Comparison of ENCODE assay signal across 8 mouse cellular contexts in the genomic region with DNA sequence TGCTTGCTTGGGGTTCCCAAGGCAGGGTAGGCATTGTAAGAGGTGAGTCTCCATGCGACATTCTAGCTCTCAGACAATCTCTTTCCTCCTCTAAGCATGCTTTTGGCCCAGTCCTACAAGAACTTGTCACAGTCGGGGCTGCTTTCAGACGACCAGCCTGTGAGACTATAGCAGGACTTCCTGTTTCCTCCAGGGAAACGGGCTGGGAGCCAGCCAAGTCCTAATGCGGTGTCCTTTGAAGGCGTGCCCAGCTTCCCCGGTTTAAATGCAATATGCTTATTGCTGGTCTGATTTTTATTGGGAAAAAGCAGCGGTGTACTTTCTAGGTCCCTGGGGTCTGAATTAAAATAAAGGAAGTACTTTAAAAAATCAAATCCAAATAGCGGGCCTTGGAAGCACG.
A peak's percentile ranks its signal among the peaks of the same experiment; 100 is the strongest.
DNase-seq lines count a peak whose midpoint lies in the region; ATAC-seq and TF ChIP-seq lines count a peak whose summit lies in the region.

No protein-coding gene starts in this region.

- H3K4me2 ChIP-seq in midbrain, embryonic 14.5 days (ENCODE audit: low read length), result 0 out of 2 replicates have a peak overlapping the region, but pooled peaks have one; percentile 12
- no peak overlapping the region for H3K4me2 ChIP-seq in midbrain, embryonic 11.5 days
- H3K4me2 ChIP-seq in heart, embryonic 13.5 days, result 0 out of 2 replicates have a peak overlapping the region, but pooled peaks have one; percentile 3

- no peak for TF ChIP-seq POLR2A in cerebellum, adult 2 months (IDR thresholded peaks at IDR 0.05; ENCODE audit: borderline replicate concordance, insufficient read depth, low read length)

- no peaks in the 10 kb centered on the region for H3K9me3 ChIP-seq in midbrain, embryonic 14.5 days (ENCODE audit: control insufficient read depth, low read length)
- H3K9me3 ChIP-seq in midbrain, embryonic 11.5 days (ENCODE audit: control insufficient read depth, low read length), result no peaks in the 10 kb centered on the region
- no peaks in the 10 kb centered on the region for H3K9me3 ChIP-seq in heart, embryonic 13.5 days

- H3K4me1 ChIP-seq in cerebellum, adult 2 months (ENCODE audit: control insufficient read depth, insufficient read depth, low read length), result peaks cover 3% of the 10 kb centered on the region; the same call in 1 of the 2 replicates
- H3K4me1 ChIP-seq in midbrain, embryonic 14.5 days (ENCODE audit: control insufficient read depth, insufficient read depth, low read length), result peaks cover 10% of the 10 kb centered on the region
- H3K4me1 ChIP-seq in midbrain, embryonic 11.5 days (ENCODE audit: control insufficient read depth, insufficient read depth, low read length), result no peaks in the 10 kb centered on the region
- H3K4me1 ChIP-seq in heart, embryonic 13.5 days, result peaks cover 8% of the 10 kb centered on the region

- DNase-seq in cerebellum, adult 2 months, result peak; percentile 27 to 44
- DNase-seq in cerebellum, adult 9-11 months, result no peak
- DNase-seq in midbrain, embryonic 14.5 days, result peak; percentile 80
- DNase-seq in midbrain, embryonic 11.5 days (ENCODE audit: low spot score, missing footprints), result no peak
- peak; percentile 86 for DNase-seq in kidney, postnatal 36 days
- DNase-seq in thymus, postnatal 36 days, result no peak

- no peaks in the 10 kb centered on the region; the same call in 1 of the 2 replicates for H3K27me3 ChIP-seq in cerebellum, adult 2 months (ENCODE audit: control insufficient read depth, insufficient read depth, low read length)
- no peaks in the 10 kb centered on the region; the same call in 1 of the 2 replicates for H3K27me3 ChIP-seq in midbrain, embryonic 14.5 days (ENCODE audit: control insufficient read depth, insufficient read depth, low read length)
- no peaks in the 10 kb centered on the region; the same call in 1 of the 2 replicates for H3K27me3 ChIP-seq in midbrain, embryonic 11.5 days (ENCODE audit: control insufficient read depth, insufficient read depth, low read length)
- H3K27me3 ChIP-seq in heart, embryonic 13.5 days (replicated peaks), result peaks cover 11% of the 10 kb centered on the region

- WGBS in cerebellum, adult 2 months, result 19% methylated on average over 10 of the region's 10 CpGs
- 36% methylated on average over 10 of the region's 10 CpGs for WGBS in midbrain, embryonic 14.5 days
- WGBS in midbrain, embryonic 11.5 days, result 62% methylated on average over 10 of the region's 10 CpGs
- 38% methylated on average over 10 of the region's 10 CpGs for WGBS in heart, embryonic 13.5 days

- ATAC-seq in midbrain, embryonic 14.5 days (ENCODE audit: low FRiP score, low TSS enrichment), result no peak
- no peak for ATAC-seq in midbrain, embryonic 11.5 days (ENCODE audit: low FRiP score)
- ATAC-seq in heart, embryonic 13.5 days (ENCODE audit: extremely low read depth, insufficient number of reproducible peaks, low FRiP score, low TSS enrichment), result no peak
- ATAC-seq in granulocyte monocyte progenitor cell, adult 5-6 weeks (replicated peaks; ENCODE audit: poor library complexity, severe bottlenecking), result no peak

- no peak overlapping the region for H3K4me3 ChIP-seq in cerebellum, adult 2 months (replicated peaks; ENCODE audit: insufficient read depth, low read depth, low read length)
- H3K4me3 ChIP-seq in midbrain, embryonic 14.5 days (replicated peaks; ENCODE audit: low read depth, low read length), result no peak overlapping the region
- H3K4me3 ChIP-seq in midbrain, embryonic 11.5 days (ENCODE audit: low read depth, low read length), result no peak overlapping the region
- no peak overlapping the region for H3K4me3 ChIP-seq in heart, embryonic 13.5 days

- no peak for TF ChIP-seq CTCF in cerebellum, adult 2 months (IDR thresholded peaks at IDR 0.05; ENCODE audit: borderline replicate concordance, insufficient read depth, low read depth, low read length)

- H3K36me3 ChIP-seq in midbrain, embryonic 14.5 days (ENCODE audit: control insufficient read depth, insufficient read depth, low read length), result no peaks in the 10 kb centered on the region
- H3K36me3 ChIP-seq in midbrain, embryonic 11.5 days (ENCODE audit: control insufficient read depth, insufficient read depth, low read length), result no peaks in the 10 kb centered on the region
- no peaks in the 10 kb centered on the region for H3K36me3 ChIP-seq in heart, embryonic 13.5 days

- H3K9ac ChIP-seq in midbrain, embryonic 14.5 days (replicated peaks; ENCODE audit: low read length), result no peak overlapping the region
- no peak overlapping the region for H3K9ac ChIP-seq in midbrain, embryonic 11.5 days (ENCODE audit: low read length)
- no peak overlapping the region for H3K9ac ChIP-seq in heart, embryonic 13.5 days

- no peak overlapping the region for H3K27ac ChIP-seq in cerebellum, adult 2 months (ENCODE audit: insufficient read depth, low read length)
- H3K27ac ChIP-seq in midbrain, embryonic 14.5 days (replicated peaks; ENCODE audit: low read depth, low read length), result no peak overlapping the region; the same call in 1 of the 2 replicates
- H3K27ac ChIP-seq in midbrain, embryonic 11.5 days (ENCODE audit: low read depth, low read length), result no peak overlapping the region
- H3K27ac ChIP-seq in heart, embryonic 13.5 days (replicated peaks), result peak overlapping the region; percentile 43

Comparison
In these comparisons a context has a peak if more than half of its experiments do, and no peak if none do; other contexts are left out.
1. DNase-seq: peak in cerebellum, adult 2 months (2 of 2), midbrain, embryonic 14.5 days (single experiment) and kidney, postnatal 36 days (2 of 2); none in cerebellum, adult 9-11 months (single experiment), midbrain, embryonic 11.5 days (single experiment) and thymus, postnatal 36 days (0 of 2).